Mouse (Mus musculus): ENCODE results near the gene Nop56.

DNA sequence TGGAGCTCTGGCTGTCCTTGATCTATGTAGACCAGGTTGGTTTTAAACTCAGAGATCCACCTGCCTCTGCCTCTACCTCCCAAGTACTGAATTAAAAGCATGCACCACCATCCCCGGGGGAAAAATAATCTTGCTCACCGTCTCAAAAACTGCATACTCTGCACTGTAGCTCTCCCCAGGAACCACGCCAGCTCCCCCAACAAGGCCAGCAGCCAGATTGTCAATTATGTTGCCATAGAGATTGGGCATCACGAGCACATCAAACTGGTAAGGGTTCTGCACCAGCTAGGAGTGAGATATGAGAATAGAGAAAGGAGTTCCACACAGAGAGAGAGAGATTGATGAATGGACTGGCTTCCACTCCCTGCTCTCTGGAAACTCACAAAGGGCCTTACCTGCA is 6.6 kb downstream of the Nop56 start:
- TF ChIP-seq CTCF (IDR thresholded peaks at IDR 0.05; ENCODE audit: control insufficient read depth, insufficient read depth, low read length) = no peak
- no peak for TF ChIP-seq POLR2A (IDR thresholded peaks at IDR 0.05; ENCODE audit: borderline replicate concordance, control insufficient read depth, low read depth, low read length)

Measured in bone marrow, adult 2 months (tissue).